Mouse (Mus musculus) hindbrain, embryonic 12.5 days (tissue): ENCODE data around the gene Ksr2. TPM values are rescaled to one million over a fixed set of nuclear protein-coding genes. Genes with fewer than 3 reads are reported as not detected.
"Not testable (repeated sequence)": the region's sequence is repeated elsewhere in the genome, so short reads cannot be mapped to it uniquely, and the experiment has no call there.

Experiments used
- ATAC-seq: fragments of 200-750 bp; cut with Nextera tagmentation; 2 replicates; pipeline ENCODE4 v1.8.0; 2017; ENCODE audit warnings: moderate TSS enrichment; ENCODE audit not compliant: low FRiP score
- H3K27ac ChIP-seq: fragments of 300-500 bp; sonication (generic); 2 replicates; pipeline ENCODE4 v1.5.1; 2016; ENCODE audit warnings: mild to moderate bottlenecking
- H3K27me3 ChIP-seq: fragments of 300-500 bp; sonication (generic); 2 replicates; pipeline ENCODE4 v1.6.1; 2016; ENCODE audit warnings: mild to moderate bottlenecking
- H3K36me3 ChIP-seq: fragments of 300-500 bp; sonication (generic); 2 replicates; pipeline ENCODE4 v1.6.1; 2016; ENCODE audit warnings: mild to moderate bottlenecking
- H3K4me1 ChIP-seq: fragments of 300-500 bp; sonication (generic); 2 replicates; pipeline ENCODE4 v1.6.1; 2016
- H3K4me2 ChIP-seq: fragments of 300-500 bp; sonication (generic); replicated peaks from 2 replicates; pipeline ENCODE4 v1.6.1; 2016; ENCODE audit warnings: mild to moderate bottlenecking
- H3K4me3 ChIP-seq: fragments of 300-500 bp; sonication (generic); 2 replicates; pipeline ENCODE4 v1.5.1; 2016; ENCODE audit warnings: mild to moderate bottlenecking
- H3K9ac ChIP-seq: fragments of 300-500 bp; sonication (generic); 2 replicates; pipeline ENCODE4 v1.6.1; 2016; ENCODE audit warnings: mild to moderate bottlenecking, moderate library complexity
- H3K9me3 ChIP-seq: fragments of 300-500 bp; sonication (generic); replicated peaks from 2 replicates; pipeline ENCODE4 v1.6.1; 2016; ENCODE audit warnings: mild to moderate bottlenecking
- WGBS: fragments of 180-500 bp; shearing (Covaris S2); methylation state at CpG from one replicate; pipeline ENCODE4 v1.1.7; 2016; 5-methylcytosine and 5-hydroxymethylcytosine counted together
- polyA plus RNA-seq: library from polyadenylated mRNA; unstranded; fragments of >200 nt; fragmentation: Nextera tagmentation; extraction: Ambion mirVana; gene quantifications from 2 replicates; pipeline ENCODE4 v1.2.1, GENCODE M21; 2016

The Ksr2 gene
- polyA plus RNA-seq, 1 experiment from 2014 or later: 4.4 TPM

GRCm38 (mm10) chr5:117602026-117602425 lies 188.2 kb downstream of the Ksr2 start:
- H3K4me3 ChIP-seq: no peak overlapping the region
- ATAC-seq: no peak
- no peak overlapping the region for H3K27ac ChIP-seq
- WGBS: 66% methylated on average over 9 of the region's 9 CpGs
- no peaks in the 10 kb centered on the region for H3K36me3 ChIP-seq
- no peaks in the 10 kb centered on the region for H3K9me3 ChIP-seq
- H3K4me1 ChIP-seq: peaks cover 3% of the 10 kb centered on the region; the same call in 1 of the 2 replicates
- H3K27me3 ChIP-seq: no peaks in the 10 kb centered on the region
- H3K4me2 ChIP-seq: no peak overlapping the region
- no peak overlapping the region for H3K9ac ChIP-seq

DNA sequence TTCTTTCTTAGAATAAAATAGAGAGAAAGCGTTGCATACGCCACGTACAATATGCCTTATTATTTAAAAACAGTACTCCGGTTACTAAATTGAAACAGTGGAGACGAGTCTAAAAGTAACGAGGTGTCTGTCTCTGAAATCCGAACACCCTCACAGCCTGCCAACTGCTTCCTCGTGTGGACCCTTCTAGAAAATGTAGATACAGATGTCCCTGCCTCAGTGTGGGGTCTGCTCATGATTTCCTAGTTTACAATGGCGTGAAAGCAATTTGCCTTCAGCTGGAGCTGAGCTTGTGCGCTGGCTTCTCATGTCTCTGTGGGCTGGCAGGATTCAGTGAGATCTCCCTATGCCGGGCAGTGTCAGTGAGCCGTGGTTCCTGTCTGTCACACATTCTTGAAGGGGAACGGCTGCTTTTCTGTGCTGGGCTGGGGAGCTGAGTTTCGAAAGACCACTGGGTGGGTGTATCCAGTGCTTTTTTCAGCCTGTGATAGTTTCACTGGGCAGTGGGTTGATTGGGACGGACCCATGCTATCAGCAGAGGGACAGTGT lies 194.0 kb downstream of the Ksr2 start:
- 71% methylated on average over 15 of the region's 15 CpGs for WGBS

GRCm38 (mm10) chr5:117614331-117615024 lies 200.7 kb downstream of the Ksr2 start:
- Histone ChIP-seq H3K9ac (no peak overlapping the region), H3K27me3 (no peaks in the 10 kb centered on the region)
- WGBS: 39% methylated on average over 5 of the region's 5 CpGs

More for the DNA sequence above, 194.0 kb downstream of the Ksr2 start:
- no peaks in the 10 kb centered on the region for H3K9me3 ChIP-seq
- no peaks in the 10 kb centered on the region for H3K27me3 ChIP-seq
- H3K27ac ChIP-seq: no peak overlapping the region
- no peak for ATAC-seq
- H3K4me1 ChIP-seq: 0 out of 2 replicates have a peak, but pooled peaks cover 2% of the 10 kb centered on the region
- H3K4me2 ChIP-seq: no peak overlapping the region
- H3K4me3 ChIP-seq: no peak overlapping the region
- no peaks in the 10 kb centered on the region for H3K36me3 ChIP-seq
- no peak overlapping the region for H3K9ac ChIP-seq

DNA sequence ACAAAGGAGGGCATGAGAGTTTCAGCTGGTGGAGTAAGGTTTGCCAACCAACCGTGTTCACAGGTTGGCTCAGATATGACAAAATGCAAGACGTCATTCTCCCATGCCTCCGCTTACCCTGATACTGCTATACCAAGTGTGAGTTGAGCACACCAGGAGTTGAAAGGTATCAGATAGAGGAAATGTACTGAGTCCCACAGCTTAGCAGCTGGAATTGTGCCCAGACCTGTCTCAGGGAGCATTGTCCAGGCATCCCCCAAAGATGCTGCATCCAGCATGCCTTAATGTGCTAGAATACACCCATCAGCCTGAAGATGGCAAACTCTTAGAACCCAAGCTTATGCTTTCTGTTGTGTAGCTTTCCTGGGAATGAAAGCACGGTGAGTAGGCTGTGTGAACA lies 206.5 kb downstream of the Ksr2 start:
- H3K4me2 ChIP-seq: no peak overlapping the region
- H3K4me3 ChIP-seq: no peak overlapping the region
- 86% methylated on average over 4 of the region's 4 CpGs for WGBS
- H3K36me3 ChIP-seq: no peaks in the 10 kb centered on the region
- H3K4me1 ChIP-seq: peaks cover 8% of the 10 kb centered on the region; the same call in 1 of the 2 replicates
- 0 out of 2 replicates have a peak, but pooled peaks cover 4% of the 10 kb centered on the region for H3K27me3 ChIP-seq
- no peaks in the 10 kb centered on the region for H3K9me3 ChIP-seq
- ATAC-seq: no peak
- H3K9ac ChIP-seq: no peak overlapping the region
- H3K27ac ChIP-seq: no peak overlapping the region

More at GRCm38 (mm10) chr5:117614331-117615024, 200.7 kb downstream of the Ksr2 start:
- ATAC-seq: no peak
- no peaks in the 10 kb centered on the region for H3K4me1 ChIP-seq
- no peak overlapping the region for H3K4me2 ChIP-seq
- H3K4me3 ChIP-seq: no peak overlapping the region
- H3K9me3 ChIP-seq: no peaks in the 10 kb centered on the region
- H3K36me3 ChIP-seq: no peaks in the 10 kb centered on the region
- H3K27ac ChIP-seq: no peak overlapping the region

DNA sequence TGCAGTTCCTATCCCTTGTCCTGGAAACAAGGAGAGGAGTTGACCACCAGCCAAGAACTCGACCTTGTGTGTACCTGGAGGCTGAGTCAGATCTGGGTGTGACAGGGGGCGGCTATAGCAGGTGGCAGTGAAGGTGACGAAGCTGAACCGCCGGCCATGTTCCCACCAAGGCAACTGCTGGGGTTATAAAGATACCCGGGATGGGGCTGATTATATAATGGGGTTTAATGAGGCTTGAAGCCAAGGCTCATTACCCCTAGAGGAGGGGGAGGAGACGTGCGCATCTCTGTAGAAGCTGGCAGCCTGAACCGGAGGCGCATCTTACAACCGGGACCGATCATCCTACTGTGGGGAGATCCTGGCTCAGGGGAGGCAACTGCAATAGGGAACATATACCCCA lies 208.4 kb downstream of the Ksr2 start:
- H3K27me3 ChIP-seq: peaks cover 4% of the 10 kb centered on the region; the same call in 1 of the 2 replicates
- peak; percentile 69 for ATAC-seq
- H3K4me2 ChIP-seq: no peak overlapping the region
- WGBS: 37% methylated on average over 12 of the region's 12 CpGs
- H3K27ac ChIP-seq: no peak overlapping the region
- H3K4me1 ChIP-seq: peaks cover 13% of the 10 kb centered on the region
- no peaks in the 10 kb centered on the region for H3K9me3 ChIP-seq
- H3K36me3 ChIP-seq: no peaks in the 10 kb centered on the region
- no peak overlapping the region for H3K9ac ChIP-seq
- H3K4me3 ChIP-seq: no peak overlapping the region

DNA sequence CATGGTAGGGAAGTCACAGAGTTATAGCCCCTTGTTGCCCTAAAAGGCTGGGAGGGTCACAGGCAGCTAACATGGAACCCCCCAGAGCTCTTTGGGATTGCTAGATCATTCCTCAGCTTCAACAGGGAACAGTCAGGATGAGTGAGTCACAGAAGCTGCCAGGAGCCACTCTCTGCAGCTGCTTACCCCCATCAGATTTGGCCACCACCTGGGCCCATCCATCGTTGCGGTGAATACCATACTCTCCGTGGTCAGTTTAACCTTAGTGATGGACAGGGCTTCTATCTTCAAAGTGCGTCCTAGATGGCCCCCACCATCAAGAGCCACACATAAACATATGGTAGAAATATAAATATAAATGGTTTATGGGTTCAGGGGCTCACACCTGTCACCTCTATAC lies 209.4 kb downstream of the Ksr2 start:
- H3K27ac ChIP-seq, H3K9ac ChIP-seq, H3K36me3 ChIP-seq, H3K4me2 ChIP-seq, ATAC-seq, H3K4me3 ChIP-seq, H3K27me3 ChIP-seq, H3K9me3 ChIP-seq: not testable (repeated sequence)
- 83% methylated on average over 4 of the region's 4 CpGs for whole genome bisulfite sequencing
- H3K4me1 ChIP-seq: peaks cover 13% of the 10 kb centered on the region

DNA sequence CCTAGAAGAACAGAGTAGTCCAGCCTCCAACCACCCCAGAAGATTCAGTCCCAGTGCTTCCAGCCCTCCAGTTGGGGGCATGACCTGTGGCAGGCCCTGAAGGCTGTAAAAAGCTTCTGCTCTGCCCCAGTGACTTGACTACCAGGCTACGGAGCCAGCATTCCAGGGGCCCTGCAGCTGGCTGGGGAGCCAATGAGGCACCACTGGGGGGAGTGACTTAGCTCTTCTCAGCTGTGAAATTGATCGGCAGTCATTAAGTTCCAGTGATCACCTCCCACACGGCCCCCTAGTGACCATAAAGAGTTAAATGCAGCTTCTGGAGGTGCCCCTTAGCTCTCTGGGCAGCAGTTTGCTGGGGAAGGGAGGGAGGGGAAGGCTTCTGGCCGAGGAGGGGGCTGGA lies 213.1 kb downstream of the Ksr2 start:
- H3K4me2 ChIP-seq: no peak overlapping the region
- no peak overlapping the region for H3K27ac ChIP-seq
- H3K9ac ChIP-seq: no peak overlapping the region
- peaks cover 4% of the 10 kb centered on the region; the same call in 1 of the 2 replicates for H3K27me3 ChIP-seq
- 5% methylated on average over 4 of the region's 4 CpGs for WGBS
- no peaks in the 10 kb centered on the region for H3K9me3 ChIP-seq
- ATAC-seq: no peak
- H3K4me1 ChIP-seq: peaks cover 13% of the 10 kb centered on the region
- H3K4me3 ChIP-seq: no peak overlapping the region
- H3K36me3 ChIP-seq: no peaks in the 10 kb centered on the region

- Histone ChIP-seq H3K4me3 (no peak overlapping the region), H3K9me3 (no peaks in the 10 kb centered on the region), H3K4me2 (no peak overlapping the region), H3K4me1 (peaks cover 5% of the 10 kb centered on the region), H3K27ac (no peak overlapping the region), H3K36me3 (no peaks in the 10 kb centered on the region), H3K27me3 (peaks cover 4% of the 10 kb centered on the region; the same call in 1 of the 2 replicates), H3K9ac (no peak overlapping the region)
- 53% methylated on average over 7 of the region's 7 CpGs for WGBS
- ATAC-seq: no peak
Measured at GRCm38 (mm10) chr5:117628351-117628750, 214.6 kb downstream of the Ksr2 start.

DNA sequence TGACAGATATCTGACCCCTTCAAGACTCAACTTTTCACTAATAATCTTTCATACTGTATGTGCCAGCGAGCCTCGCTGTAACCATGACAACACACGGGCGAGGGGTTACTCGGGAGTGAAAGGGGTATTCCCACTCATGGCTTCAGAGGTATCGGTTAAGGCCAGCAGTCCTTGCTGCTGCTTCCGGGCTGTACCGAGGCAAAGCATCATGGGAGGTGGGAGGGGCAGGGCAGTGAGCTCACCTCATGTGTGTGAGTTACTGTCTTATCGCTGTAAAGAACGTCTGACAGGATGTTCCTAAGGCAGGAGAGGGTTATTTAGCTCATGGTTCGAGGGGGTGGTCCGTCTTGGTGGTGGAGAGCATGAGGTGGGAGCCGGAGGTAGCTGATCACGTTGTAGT lies 215.8 kb downstream of the Ksr2 start:
- Histone ChIP-seq H3K9ac (no peak overlapping the region), H3K4me2 (no peak overlapping the region), H3K4me3 (no peak overlapping the region), H3K27ac (no peak overlapping the region), H3K27me3 (no peaks in the 10 kb centered on the region; the same call in 1 of the 2 replicates), H3K9me3 (no peaks in the 10 kb centered on the region), H3K36me3 (no peaks in the 10 kb centered on the region), H3K4me1 (peaks cover 5% of the 10 kb centered on the region)
- WGBS: 90% methylated on average over 14 of the region's 14 CpGs
- ATAC-seq: no peak

DNA sequence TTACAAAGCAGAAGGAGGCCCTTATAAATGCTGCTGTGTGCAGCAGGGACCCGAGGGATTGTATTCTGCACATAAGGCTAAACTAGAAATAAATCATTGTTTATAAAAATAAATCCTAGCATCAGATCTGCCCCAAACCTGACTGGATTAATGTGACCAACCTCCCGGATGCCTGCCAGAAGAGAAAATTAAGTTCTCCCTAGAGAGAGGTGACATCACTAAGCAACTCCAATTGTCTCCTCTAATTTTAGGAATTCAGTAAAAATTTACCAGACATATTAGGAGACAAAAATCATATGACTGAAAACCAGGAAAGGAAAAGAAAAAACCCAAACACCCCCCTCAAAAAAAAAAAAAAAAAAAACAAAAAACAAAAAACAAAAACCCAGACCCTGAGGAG lies 221.4 kb downstream of the Ksr2 start:
- H3K4me3 ChIP-seq: no peak overlapping the region
- no peaks in the 10 kb centered on the region for H3K4me1 ChIP-seq
- no peak overlapping the region for H3K4me2 ChIP-seq
- H3K27ac ChIP-seq: no peak overlapping the region
- H3K27me3 ChIP-seq: no peaks in the 10 kb centered on the region
- WGBS: 89% methylated on average over 2 of the region's 2 CpGs
- H3K36me3 ChIP-seq: no peaks in the 10 kb centered on the region
- H3K9me3 ChIP-seq: no peaks in the 10 kb centered on the region
- H3K9ac ChIP-seq: no peak overlapping the region
- ATAC-seq: no peak

DNA sequence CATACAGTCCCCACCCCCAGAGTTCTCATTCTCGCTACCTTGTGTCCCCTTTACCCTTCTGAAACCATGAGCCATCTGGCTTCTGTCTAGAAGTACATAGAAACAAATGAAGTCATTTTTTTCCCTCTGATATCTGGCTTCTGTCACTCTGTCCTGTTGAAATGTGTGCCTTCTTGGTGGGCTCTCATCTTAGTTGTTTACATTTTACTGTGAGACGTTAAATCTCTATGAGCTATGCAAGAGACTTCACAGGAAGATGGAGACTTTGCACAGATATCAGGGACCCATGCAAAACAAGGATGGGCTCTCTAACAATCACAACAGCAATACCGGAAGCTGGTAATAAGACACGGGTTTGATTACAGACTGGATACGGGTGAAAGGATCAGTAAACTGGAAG lies 222.0 kb downstream of the Ksr2 start:
- 89% methylated on average over 5 of the region's 5 CpGs for WGBS
- Histone ChIP-seq H3K36me3 (no peaks in the 10 kb centered on the region), H3K27me3 (no peaks in the 10 kb centered on the region), H3K27ac (no peak overlapping the region), H3K4me3 (no peak overlapping the region), H3K4me2 (no peak overlapping the region), H3K9ac (no peak overlapping the region), H3K9me3 (no peaks in the 10 kb centered on the region), H3K4me1 (no peaks in the 10 kb centered on the region)
- no peak for ATAC-seq

GRCm38 (mm10) chr5:117641585-117641984 lies 227.8 kb downstream of the Ksr2 start:
- ATAC-seq: no peak

More at GRCm38 (mm10) chr5:117641585-117641984, 227.8 kb downstream of the Ksr2 start:
- Histone ChIP-seq H3K27me3 (no peaks in the 10 kb centered on the region), H3K4me2 (no peak overlapping the region), H3K4me1 (no peaks in the 10 kb centered on the region), H3K9ac (no peak overlapping the region), H3K27ac (no peak overlapping the region), H3K9me3 (no peaks in the 10 kb centered on the region), H3K4me3 (no peak overlapping the region), H3K36me3 (no peaks in the 10 kb centered on the region)
- 78% methylated on average over 6 of the region's 6 CpGs for WGBS
